ENCODE assay signal across 19 mouse cellular contexts in the genomic region with DNA sequence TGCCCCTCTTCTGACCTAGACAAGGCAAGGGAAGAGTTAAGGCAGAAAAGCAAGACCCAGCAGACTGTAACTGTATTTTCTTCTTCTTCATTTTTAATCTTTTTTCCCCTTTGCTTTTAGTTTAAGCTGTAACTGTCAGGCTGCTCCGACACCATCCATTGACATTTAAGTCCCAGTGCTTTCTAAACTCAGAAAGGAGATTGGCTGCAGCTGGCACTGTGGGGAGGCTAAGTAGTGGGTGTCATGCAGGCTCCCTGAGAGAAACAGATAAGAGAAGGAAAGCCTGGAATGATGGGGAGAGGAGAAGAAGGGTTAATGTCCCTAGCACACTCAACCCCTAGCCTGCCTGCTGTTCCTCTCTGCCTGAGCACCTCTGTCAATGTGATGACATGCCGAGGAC.
"Had no signal": no experiment of that assay in that cellular context is flagged by ENCODE, and none has a peak within 500 bp of the region (broad histone marks: within the 10 kb centered on the region; RNA-seq: fewer than 3 reads in every experiment).

No protein-coding gene starts in this region.

- H3K27ac ChIP-seq: kidney, postnatal 0 days; limb, embryonic 12.5 days; limb, embryonic 15.5 days; liver, embryonic 14.5 days; macrophage; midbrain, embryonic 12.5 days; midbrain, embryonic 15.5 days; neural tube, embryonic 12.5 days; neural tube, embryonic 15.5 days; stomach, embryonic 15.5 days had no signal

- ATAC-seq: intestine, postnatal 0 days; liver, postnatal 0 days; lung, postnatal 0 days; midbrain, embryonic 15.5 days had no signal

- H3K4me3 ChIP-seq: limb, embryonic 12.5 days; limb, embryonic 15.5 days; midbrain, embryonic 12.5 days; midbrain, embryonic 15.5 days; neural tube, embryonic 12.5 days; neural tube, embryonic 15.5 days; stomach, embryonic 15.5 days had no signal

- DNase-seq: kidney, adult 2 months; kidney, postnatal 25 days; liver, postnatal 0 days; lung, embryonic 14.5 days; retina, postnatal 1 day; spleen, adult 18-20 months; thymus, postnatal 25 days had no signal
